Mouse (Mus musculus) embryonic facial prominence, embryonic 15.5 days (tissue): ENCODE data around the gene Cdh12. TPM values are rescaled to one million over a fixed set of nuclear protein-coding genes. Genes with fewer than 3 reads are reported as not detected.
A peak's percentile ranks its signal among the peaks of the same experiment; 100 is the strongest.
"Not testable (repeated sequence)": the region's sequence is repeated elsewhere in the genome, so short reads cannot be mapped to it uniquely, and the experiment has no call there.

Experiments used
- ATAC-seq: fragments of 200-750 bp; cut with Nextera tagmentation; 2 replicates; pipeline ENCODE4 v1.8.0; 2017; ENCODE audit warnings: low read depth, moderate TSS enrichment; ENCODE audit not compliant: insufficient number of reproducible peaks, low FRiP score, low TSS enrichment
- H3K27ac ChIP-seq: fragments of 300-500 bp; sonication (generic); replicated peaks from 2 replicates; pipeline ENCODE4 v1.5.1; 2015; ENCODE audit warnings: mild to moderate bottlenecking, inconsistent platforms
- H3K27me3 ChIP-seq: fragments of 300-500 bp; sonication (generic); 2 replicates; pipeline ENCODE4 v1.6.1; 2015; ENCODE audit warnings: inconsistent platforms
- H3K36me3 ChIP-seq: fragments of 300-500 bp; sonication (generic); 2 replicates; pipeline ENCODE4 v1.6.1; 2015; ENCODE audit warnings: mild to moderate bottlenecking, inconsistent platforms
- H3K4me1 ChIP-seq: fragments of 300-500 bp; sonication (generic); 2 replicates; pipeline ENCODE4 v1.6.1; 2015; ENCODE audit warnings: inconsistent platforms
- H3K4me2 ChIP-seq: fragments of 300-500 bp; sonication (generic); replicated peaks from 2 replicates; pipeline ENCODE4 v1.6.1; 2015; ENCODE audit warnings: mild to moderate bottlenecking, inconsistent platforms
- H3K4me3 ChIP-seq: fragments of 300-500 bp; sonication (generic); replicated peaks from 2 replicates; pipeline ENCODE4 v1.5.1; 2015; ENCODE audit warnings: mild to moderate bottlenecking, inconsistent platforms
- H3K9ac ChIP-seq: fragments of 300-500 bp; sonication (generic); 2 replicates; pipeline ENCODE4 v1.6.1; 2015; ENCODE audit warnings: inconsistent platforms
- H3K9me3 ChIP-seq: fragments of 300-500 bp; sonication (generic); replicated peaks from 2 replicates; pipeline ENCODE4 v1.6.1; 2016; ENCODE audit warnings: inconsistent platforms
- WGBS: fragments of 180-500 bp; shearing (Covaris S2); methylation state at CpG from one replicate; pipeline ENCODE4 v1.1.7; 2015; 5-methylcytosine and 5-hydroxymethylcytosine counted together
- polyA plus RNA-seq: library from polyadenylated mRNA; unstranded; fragments of >200 nt; fragmentation: Nextera tagmentation; extraction: Ambion mirVana; gene quantifications from 2 replicates; pipeline ENCODE4 v1.2.1, GENCODE M21; 2015

Cdh12 gene
- polyA plus RNA-seq, 1 experiment from 2014 or later = 1.4 TPM

DNA sequence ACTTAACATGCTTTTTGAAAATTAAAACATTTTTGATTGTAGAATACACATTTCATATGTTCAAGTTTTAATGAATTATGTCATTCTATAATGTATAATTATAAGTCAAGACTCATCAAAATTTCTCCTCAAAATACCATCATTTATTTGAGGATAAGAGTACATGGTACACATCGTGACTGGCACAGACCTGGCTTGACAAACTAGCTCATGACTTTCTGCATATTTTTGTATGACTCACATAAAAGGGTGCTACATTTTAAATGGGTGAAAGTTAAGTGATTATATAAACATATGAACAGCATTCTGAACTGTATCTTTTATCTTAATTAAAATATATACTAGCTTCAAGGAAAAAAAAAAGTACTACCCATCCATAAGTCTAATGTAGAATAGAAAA lies 643.8 kb downstream of the Cdh12 start:
- ATAC-seq = no peak
- Histone ChIP-seq H3K36me3 (no peaks in the 10 kb centered on the region), H3K4me2 (no peak overlapping the region), H3K4me1 (no peaks in the 10 kb centered on the region), H3K9me3 (no peaks in the 10 kb centered on the region), H3K9ac (no peak overlapping the region), H3K27ac (no peak overlapping the region), H3K4me3 (no peak overlapping the region), H3K27me3 (no peaks in the 10 kb centered on the region)
- WGBS = 82% methylated on average over 1 of the region's 1 CpGs

DNA sequence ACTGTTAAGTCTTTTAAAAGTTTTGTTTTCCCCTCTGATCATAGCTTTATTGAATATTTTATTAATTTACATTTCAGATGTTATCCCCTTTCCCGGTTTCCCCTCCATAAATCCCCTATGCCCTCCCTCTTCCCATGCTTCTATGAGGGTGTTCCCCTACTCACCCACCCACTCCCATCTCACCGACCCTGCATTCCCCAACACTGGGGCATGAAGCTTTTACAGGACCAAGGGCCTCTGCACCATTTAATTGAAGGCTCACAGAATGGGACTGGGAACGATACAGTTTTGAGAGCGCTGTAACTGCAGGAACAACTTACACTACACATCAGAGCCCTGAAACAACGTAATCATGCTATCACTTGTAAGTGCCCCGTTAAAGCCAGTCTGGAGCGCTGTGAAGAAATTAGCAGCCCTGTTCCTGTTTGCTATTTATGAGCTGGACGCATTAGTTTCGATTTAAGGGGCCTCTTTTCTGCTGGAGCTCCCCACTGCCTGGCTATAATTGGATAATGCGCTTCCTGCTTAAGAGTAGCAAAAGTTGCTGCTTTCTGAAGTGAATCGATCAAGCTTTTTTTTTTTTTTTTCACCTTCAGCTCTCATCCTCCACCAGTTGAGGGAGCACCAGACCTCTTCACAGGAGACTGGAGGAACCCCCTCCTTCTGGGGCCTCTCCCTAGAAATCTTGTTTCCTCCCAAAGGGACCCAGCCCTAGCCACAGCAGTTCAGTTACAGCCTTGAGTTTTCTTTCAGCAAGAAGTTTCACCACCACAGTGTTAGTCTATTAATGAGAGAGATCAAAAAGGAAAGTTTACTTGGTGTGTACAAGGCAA lies 660.2 kb downstream of the Cdh12 start:
- H3K27ac ChIP-seq = no peak overlapping the region
- 11% methylated on average over 11 of the region's 11 CpGs for WGBS
- peak overlapping the region; percentile 36 for H3K4me3 ChIP-seq
- H3K4me1 ChIP-seq = no peaks in the 10 kb centered on the region
- H3K9ac ChIP-seq = no peak overlapping the region
- no peaks in the 10 kb centered on the region for H3K27me3 ChIP-seq
- no peaks in the 10 kb centered on the region for H3K9me3 ChIP-seq
- peak; percentile 67; the same call in 1 of the 2 replicates for ATAC-seq
- no peaks in the 10 kb centered on the region for H3K36me3 ChIP-seq
- peak overlapping the region; percentile 45 for H3K4me2 ChIP-seq

DNA sequence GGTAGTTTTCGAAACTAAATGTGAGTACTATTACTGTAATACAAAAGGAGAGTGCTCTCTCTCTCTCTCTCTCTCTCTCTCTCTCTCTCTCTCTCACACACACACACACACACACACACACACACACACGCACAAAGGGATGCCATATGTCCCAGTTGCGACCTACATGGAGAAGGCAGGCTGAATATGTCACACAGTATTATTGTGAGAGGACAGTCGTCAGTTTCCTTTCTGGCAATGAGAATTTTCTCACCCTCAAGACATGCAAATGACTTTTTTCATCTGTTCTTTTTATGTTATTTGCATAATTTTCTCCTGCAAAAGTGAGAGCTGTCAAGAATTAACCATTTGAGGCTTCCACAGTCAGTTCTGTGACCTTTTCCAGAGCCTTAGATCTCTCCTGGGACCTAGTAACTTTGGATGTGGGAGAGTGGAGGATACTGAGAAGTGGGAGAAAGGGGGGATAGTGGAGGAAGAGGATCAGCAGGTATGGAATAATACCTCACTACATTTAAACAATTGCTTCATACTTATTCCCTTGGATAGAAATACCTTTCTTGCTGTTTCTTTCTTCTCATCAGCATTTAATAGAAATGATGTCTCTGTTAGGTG lies 660.9 kb downstream of the Cdh12 start:
- ATAC-seq = no peak
- H3K9ac ChIP-seq = no peak overlapping the region
- WGBS = 58% methylated on average over 4 of the region's 4 CpGs

GRCm38 (mm10) chr15:21110874-21111603 lies 662.0 kb downstream of the Cdh12 start:
- WGBS = 8% methylated on average over 23 of the region's 23 CpGs
- Histone ChIP-seq H3K9me3 (no peaks in the 10 kb centered on the region), H3K36me3 (no peaks in the 10 kb centered on the region), H3K9ac (peak overlapping the region; percentile 10; the same call in 1 of the 2 replicates), H3K27me3 (no peaks in the 10 kb centered on the region), H3K27ac (no peak overlapping the region), H3K4me1 (no peaks in the 10 kb centered on the region), H3K4me3 (peak overlapping the region; percentile 39), H3K4me2 (peak overlapping the region; percentile 59)
- ATAC-seq = no peak

More for the DNA sequence above, 660.9 kb downstream of the Cdh12 start:
- H3K4me1 ChIP-seq = no peaks in the 10 kb centered on the region
- peak overlapping the region; percentile 45 for H3K4me2 ChIP-seq
- H3K27ac ChIP-seq = no peak overlapping the region
- H3K9me3 ChIP-seq = no peaks in the 10 kb centered on the region
- no peaks in the 10 kb centered on the region for H3K36me3 ChIP-seq
- no peak overlapping the region for H3K4me3 ChIP-seq
- no peaks in the 10 kb centered on the region for H3K27me3 ChIP-seq

DNA sequence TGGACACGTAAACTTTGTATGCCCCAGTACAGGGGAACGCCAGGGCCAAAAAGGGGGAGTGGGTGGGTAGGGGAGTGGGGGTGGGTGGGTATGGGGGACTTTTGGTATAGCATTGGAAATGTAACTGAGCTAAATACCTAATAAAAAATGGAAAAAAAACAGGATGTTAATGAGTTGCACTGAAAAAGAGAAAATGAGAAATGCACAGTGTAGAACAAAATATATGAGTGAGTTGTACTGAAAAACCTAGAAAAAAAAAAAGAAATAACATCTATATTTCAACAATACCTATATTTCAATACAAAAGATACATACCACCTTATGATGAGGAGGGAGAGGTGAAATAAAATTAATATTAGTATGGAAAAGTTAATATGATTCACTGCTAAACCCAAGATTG lies 665.7 kb downstream of the Cdh12 start:
- H3K27ac ChIP-seq, H3K4me3 ChIP-seq, H3K9me3 ChIP-seq, H3K9ac ChIP-seq, H3K27me3 ChIP-seq, H3K4me1 ChIP-seq, H3K36me3 ChIP-seq, ATAC-seq, H3K4me2 ChIP-seq: not testable (repeated sequence)
- WGBS = 83% methylated on average over 1 of the region's 2 CpGs

DNA sequence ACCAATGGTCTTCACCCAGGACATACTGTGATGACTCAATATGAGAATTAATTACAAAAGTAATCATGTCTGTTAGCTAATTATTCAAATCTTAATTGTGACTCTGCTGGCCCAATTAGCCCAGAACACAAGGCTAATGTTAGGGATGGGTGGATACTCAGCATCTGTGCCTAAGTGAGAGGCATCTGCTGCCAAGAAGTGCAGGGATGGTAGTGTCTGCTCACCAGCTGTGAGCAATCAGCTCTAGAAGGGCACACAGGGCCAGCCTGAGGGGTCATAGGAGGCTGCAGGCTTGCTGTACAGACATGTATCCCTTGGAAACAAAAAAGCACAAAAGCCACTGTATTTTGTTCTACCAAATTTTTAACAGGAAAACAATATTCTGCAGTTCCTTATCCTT lies 681.6 kb downstream of the Cdh12 start:
- Histone ChIP-seq H3K9me3 (no peaks in the 10 kb centered on the region), H3K4me2 (no peak overlapping the region), H3K27ac (no peak overlapping the region), H3K9ac (no peak overlapping the region), H3K4me3 (no peak overlapping the region), H3K4me1 (no peaks in the 10 kb centered on the region), H3K36me3 (no peaks in the 10 kb centered on the region), H3K27me3 (no peaks in the 10 kb centered on the region)
- ATAC-seq = no peak

DNA sequence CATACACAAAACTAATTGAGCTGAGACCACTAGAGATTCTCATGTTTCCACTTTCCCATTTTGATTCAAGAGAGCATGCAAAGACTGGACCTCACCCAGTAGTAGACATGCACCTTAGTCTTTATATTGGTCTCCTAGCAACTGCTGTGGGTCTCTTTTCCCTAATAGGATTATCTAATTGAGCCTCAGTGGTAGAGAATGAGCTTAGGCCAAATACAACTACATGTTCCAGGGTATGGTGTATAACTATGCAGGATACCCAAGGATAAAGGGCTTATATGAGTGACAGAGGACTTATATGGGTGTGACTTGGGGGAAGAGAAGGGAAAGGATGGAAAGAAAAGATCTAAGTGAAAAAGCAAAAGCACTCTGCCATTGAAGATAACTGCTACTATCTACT lies 683.9 kb downstream of the Cdh12 start:
- Histone ChIP-seq H3K27ac (no peak overlapping the region), H3K36me3 (no peaks in the 10 kb centered on the region), H3K4me2 (no peak overlapping the region), H3K9ac (no peak overlapping the region), H3K4me1 (no peaks in the 10 kb centered on the region), H3K9me3 (no peaks in the 10 kb centered on the region), H3K4me3 (no peak overlapping the region), H3K27me3 (no peaks in the 10 kb centered on the region)
- ATAC-seq = no peak

DNA sequence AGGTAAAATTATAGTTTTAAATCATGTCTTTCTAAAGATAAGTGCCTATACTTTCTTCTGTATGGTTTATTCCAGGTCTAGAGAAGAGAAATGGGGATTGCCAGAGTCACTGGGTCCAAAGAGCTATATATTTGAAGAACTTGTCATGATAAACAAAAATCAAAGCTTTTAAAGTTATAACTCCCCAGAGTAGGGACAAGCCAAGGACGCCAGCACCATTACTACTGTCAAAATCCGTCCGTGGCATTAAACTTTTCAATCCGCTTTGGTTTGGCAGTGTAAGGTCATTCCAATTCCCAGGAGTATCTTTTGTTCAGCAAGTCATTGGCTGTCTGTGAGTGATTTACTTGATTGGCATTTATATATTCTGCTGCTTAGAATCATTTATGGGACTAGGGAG lies 697.8 kb downstream of the Cdh12 start:
- no peak for ATAC-seq
- WGBS = 56% methylated on average over 4 of the region's 4 CpGs

DNA sequence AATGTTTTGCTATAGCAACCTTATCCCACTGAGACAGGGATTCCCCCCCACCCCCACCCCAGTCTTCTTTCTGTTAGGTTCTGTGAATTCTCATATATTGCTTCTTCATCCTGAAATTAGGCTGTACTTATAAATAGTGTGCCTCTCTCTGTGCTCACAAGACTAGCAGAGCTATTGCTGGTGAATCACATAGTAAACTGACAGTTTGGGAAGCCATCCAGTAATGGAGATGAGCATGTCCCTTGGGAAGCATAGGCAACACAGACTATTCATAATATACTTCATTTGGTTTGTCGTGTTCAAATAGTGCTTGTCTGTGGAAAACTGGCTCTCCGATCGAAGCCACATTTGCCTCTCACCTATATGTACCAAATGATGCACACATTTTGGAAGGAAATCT lies 704.5 kb downstream of the Cdh12 start:
- H3K27me3 ChIP-seq = no peaks in the 10 kb centered on the region
- H3K4me2 ChIP-seq = no peak overlapping the region
- ATAC-seq = no peak
- no peaks in the 10 kb centered on the region for H3K9me3 ChIP-seq
- H3K4me1 ChIP-seq = no peaks in the 10 kb centered on the region
- no peak overlapping the region for H3K27ac ChIP-seq
- no peak overlapping the region for H3K9ac ChIP-seq
- H3K36me3 ChIP-seq = no peaks in the 10 kb centered on the region
- 79% methylated on average over 3 of the region's 3 CpGs for WGBS
- no peak overlapping the region for H3K4me3 ChIP-seq

More for the DNA sequence above, 697.8 kb downstream of the Cdh12 start:
- Histone ChIP-seq H3K36me3 (no peaks in the 10 kb centered on the region), H3K4me3 (no peak overlapping the region), H3K4me1 (no peaks in the 10 kb centered on the region), H3K9ac (no peak overlapping the region), H3K9me3 (no peaks in the 10 kb centered on the region), H3K27me3 (no peaks in the 10 kb centered on the region), H3K27ac (no peak overlapping the region), H3K4me2 (no peak overlapping the region)

DNA sequence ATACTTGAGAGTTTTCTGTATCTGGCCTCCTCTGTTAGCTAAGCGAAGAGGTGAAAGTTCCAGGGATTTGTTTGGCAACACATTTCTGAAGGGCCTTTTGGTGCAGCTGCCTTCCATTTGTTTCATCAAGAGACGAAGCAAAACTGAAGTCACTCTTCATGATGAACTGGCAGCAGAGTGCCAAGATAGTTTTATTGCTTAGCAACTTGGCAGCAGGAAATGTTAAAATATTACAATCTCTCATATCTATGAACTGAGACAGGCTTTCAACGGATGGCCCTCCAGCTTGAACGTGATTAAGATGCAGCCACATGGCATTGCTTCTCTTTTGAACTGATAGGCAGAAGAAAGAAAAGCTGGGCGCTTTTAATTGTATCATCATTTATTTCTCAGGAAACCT lies 730.7 kb downstream of the Cdh12 start:
- H3K27me3 ChIP-seq = no peaks in the 10 kb centered on the region
- H3K9me3 ChIP-seq = no peaks in the 10 kb centered on the region
- H3K9ac ChIP-seq = no peak overlapping the region
- WGBS = 59% methylated on average over 5 of the region's 5 CpGs
- no peak overlapping the region for H3K4me3 ChIP-seq
- no peak overlapping the region for H3K4me2 ChIP-seq
- no peak for ATAC-seq
- no peaks in the 10 kb centered on the region for H3K4me1 ChIP-seq
- H3K36me3 ChIP-seq = no peaks in the 10 kb centered on the region
- no peak overlapping the region for H3K27ac ChIP-seq

DNA sequence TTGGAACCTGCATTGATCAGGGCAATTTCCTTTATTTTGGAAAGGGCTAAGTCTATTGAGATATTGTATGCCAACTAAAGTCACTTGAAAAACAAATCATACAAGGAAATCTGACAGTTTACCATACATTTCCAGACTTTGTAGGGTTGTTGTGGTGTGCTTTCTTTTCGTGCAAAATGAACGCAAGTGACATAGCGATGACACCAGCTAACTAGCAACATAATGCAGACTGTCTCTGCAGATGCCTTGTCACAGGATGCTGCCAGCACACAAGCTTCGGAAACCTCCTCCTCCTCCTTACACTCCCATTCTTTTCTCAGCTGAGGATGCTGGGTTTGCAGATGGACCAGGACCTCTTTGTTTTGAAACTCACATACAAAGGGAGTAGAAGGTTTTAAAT lies 731.1 kb downstream of the Cdh12 start:
- Histone ChIP-seq H3K36me3 (no peaks in the 10 kb centered on the region), H3K27me3 (no peaks in the 10 kb centered on the region), H3K9ac (no peak overlapping the region), H3K9me3 (no peaks in the 10 kb centered on the region), H3K4me1 (no peaks in the 10 kb centered on the region), H3K4me2 (no peak overlapping the region), H3K27ac (no peak overlapping the region), H3K4me3 (no peak overlapping the region)
- no peak for ATAC-seq
- WGBS = 53% methylated on average over 4 of the region's 4 CpGs
